Mouse (Mus musculus): ENCODE data around the gene Fcho2.

GRCm38 (mm10) chr13:98673922-98674321 lies 141.3 kb downstream of the Fcho2 start:
- TF ChIP-seq CTCF (IDR thresholded peaks at IDR 0.05) (no peak), EP300 (IDR thresholded peaks at IDR 0.05) (no peak)

Measured in lung, postnatal 0 days (tissue).